Mouse (Mus musculus): ENCODE measurements around the gene Ralb.

Ralb gene

DNA sequence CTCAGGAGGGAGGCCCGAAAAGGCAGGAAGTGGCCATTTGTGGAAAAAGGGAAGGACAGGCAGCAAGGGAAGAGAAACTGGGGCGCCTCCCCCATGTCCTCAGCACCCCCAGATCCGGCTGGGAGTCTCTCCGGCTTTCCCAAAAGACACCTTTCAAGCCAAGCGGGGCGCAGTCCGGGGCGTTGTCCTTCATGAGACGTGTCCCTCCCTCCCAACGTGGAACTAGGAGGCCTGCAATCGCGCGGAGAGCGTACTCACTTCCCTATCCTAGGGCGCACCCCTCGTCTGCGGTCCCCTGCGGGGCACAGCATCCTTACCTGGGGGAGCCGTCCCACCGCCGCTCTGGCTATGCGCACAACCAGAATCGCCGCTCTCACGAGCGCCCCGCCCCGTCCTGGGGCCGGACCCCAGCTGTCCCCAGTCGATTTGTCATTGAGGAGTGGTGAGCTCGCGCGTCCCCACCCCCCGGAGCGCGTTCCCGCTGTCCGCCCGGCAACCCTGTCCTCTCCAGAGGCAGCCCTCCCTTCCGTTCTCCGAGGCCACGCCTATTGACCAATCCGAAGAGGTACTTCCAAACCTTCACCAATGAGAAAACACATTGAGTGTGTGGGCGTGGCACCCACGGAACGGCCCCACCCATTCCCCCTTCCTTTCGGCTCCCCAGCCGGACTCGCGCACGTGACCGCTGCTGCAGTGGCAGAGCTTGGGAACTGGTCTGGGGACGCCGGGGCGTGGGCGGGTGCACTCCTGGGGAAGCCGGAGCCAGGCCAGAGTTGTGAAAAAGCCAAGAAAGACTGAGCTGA lies at the start of gene Ralb:
Gene Ralb, minus strand, starts transcription at position 535 of the 803 bp plus-strand sequence.
- peak; percentile 97 for DNase-seq (ENCODE audit: low spot score)

DNA sequence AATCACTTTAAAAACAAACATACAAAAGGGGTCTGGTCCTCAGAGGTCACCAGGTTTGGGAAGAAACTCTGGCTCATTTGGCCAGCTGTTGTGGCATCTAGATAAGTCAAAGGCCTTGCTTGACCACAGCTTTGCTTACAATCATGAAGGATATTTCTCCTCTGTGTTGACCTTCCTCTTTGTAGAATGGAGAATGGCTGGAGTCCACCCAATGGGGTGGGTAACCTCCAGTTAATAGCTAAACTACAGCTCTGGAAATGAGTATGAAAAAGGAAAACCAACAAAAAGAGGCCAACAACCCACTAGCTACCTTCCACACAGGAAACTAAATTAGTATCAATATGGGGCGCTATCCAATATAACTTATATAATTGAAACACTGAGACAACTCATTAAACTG lies 47.1 kb upstream of the Ralb start:
- DNase-seq (ENCODE audit: low spot score) = no peak

DNA sequence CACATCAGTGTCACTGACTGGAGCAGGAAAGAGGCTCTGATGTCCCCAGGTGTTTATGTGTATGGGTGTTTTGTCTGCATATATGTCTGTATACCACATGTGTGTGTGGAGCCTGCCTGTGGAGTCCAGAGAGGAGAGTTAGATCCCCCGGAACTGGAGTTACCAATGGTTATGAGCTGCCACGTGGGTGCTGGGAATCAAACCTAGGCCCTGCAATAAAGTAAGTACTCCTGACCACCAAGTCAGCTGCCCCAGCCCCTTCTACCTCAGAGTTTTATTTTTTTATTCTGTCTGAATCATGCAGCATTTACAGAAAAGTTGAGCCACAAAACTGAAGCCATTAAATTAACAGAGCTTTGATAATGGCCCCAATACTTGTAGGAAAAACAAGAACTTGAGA lies 45.5 kb upstream of the Ralb start:
- no peak for DNase-seq (ENCODE audit: low spot score)

DNA sequence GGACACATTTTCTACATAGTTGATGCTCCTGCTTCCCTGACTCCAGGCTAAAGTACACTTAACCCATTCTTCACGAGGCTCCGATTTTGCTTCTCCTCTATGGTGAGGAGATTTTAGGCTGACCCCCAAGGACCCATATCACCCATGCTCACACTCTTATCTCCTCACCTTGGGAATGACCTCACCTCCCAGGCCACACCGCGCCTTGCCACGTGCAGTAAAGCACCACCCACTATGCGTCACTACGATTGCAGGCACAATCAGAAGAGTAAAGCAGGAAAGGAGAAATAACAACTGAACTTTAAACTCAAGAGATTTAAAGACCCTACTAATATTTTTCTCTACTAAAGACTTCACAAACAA lies 44.7 kb upstream of the Ralb start:
- DNase-seq (ENCODE audit: low spot score) = no peak

DNA sequence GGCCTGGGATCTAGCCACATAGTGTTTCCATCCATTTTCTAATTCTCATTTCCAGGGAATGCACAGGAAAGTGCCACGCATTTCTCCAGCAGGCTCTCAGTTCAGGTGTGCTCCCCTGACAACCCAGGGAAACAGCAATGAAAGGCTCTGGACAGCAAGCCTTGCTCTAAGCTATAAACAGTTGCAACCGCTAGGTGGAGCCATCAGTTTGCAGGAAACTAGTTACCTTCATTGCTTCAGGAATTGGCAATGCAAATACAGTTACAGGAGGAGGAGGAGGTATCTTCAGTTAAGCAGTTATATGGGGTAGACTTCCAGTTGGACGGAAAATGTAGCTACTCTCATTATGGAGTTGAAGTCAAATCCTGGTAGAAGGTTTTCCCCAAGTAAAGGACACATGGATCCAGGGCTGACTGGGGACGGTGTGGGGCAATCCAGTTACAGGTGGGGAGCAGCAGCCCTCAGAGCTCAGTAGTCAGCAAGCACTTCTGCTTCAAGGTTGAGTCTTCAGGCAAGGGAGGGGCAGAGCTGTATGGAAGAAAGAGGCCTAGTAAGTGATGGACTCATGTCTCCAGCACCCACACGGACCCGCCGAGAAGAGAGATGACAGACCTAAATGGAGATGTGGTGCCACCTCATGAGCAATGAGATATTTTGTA lies 44.2 kb upstream of the Ralb start:
- DNase-seq (ENCODE audit: low spot score) = no peak

DNA sequence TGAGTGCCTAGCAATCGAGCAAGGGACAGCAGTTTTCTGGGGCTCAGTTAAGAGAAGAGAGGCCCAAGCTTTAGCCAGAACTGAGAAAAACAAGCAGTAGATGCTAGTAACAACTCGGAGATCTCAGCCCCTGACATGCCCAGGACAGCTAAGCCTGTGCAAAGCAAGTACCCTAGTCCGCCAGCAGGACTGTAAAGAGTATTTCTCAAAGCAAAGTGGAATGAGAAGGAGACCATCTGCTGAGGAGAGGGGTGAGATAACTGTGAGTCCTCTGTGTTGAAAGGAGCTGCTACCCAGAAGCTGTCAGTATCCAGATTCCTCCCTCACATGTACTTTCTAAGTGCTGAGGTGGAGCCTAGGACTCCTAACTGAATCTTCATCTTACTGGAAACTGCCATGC lies 41.9 kb upstream of the Ralb start:
- DNase-seq (ENCODE audit: low spot score) = no peak

DNA sequence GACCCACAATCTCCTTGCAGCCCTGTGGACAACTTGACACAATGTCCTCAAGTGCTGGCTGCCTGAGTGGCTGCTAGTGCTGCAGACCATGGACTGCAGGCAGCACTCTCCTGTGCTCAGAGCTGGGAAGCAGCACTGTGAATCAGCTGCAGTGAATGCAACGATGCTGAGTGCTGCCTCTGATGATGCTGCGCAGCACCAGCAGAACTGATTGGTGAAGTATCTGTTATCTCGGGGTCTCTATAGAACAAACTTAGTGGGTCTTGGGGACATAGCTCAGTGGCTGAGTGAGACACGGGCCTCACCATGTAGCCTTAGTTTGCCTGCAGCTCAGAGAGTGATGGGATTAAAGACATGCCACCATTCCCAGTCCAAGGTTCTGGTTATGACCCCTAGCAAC lies 41.1 kb upstream of the Ralb start:
- DNase-seq (ENCODE audit: low spot score) = no peak

DNA sequence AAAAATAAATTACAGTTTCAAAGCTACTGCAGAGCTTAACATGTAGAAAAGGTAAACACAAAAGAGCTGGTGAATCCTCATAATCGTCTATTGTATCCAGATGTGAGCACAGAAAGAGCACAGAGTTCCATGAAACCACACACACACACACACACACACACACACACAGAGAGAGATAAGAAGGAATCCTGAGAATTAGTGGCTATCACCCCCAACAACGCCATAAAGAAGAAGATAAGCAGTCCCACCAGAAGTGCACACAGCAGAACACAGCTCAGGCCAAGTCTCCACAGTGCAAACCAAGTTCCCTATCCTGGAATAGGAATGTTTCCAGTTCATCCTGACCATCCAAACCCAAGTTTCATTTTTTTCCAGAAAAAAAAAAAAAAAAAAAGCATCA lies 40.6 kb upstream of the Ralb start:
- no peak for DNase-seq (ENCODE audit: low spot score)

DNA sequence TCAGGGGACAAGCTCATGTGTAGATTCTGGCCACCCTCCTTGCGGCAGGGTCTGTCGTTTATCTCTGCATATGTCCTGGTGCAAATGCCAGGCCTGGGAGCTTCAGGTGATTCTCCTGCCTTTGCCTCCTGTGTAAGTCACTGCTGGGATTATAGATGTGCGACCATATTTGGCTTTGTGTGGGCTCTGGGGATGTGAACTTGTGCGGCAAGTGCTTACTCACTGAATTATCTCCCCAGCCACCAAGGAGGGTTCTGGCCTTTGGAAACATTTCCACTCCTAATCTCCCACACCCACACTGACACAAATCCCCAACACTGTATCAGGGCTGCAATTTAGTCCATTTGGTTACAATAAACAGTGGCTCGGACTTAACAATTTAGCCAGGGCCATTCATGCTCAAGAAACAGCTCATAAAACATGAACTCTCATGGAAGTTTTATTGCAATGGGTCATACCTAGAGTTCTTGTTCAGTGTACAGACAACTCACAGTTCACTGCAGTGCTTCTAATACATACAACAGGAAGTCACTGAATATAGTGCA lies 40.1 kb upstream of the Ralb start:
- no peak for DNase-seq (ENCODE audit: low spot score)

DNA sequence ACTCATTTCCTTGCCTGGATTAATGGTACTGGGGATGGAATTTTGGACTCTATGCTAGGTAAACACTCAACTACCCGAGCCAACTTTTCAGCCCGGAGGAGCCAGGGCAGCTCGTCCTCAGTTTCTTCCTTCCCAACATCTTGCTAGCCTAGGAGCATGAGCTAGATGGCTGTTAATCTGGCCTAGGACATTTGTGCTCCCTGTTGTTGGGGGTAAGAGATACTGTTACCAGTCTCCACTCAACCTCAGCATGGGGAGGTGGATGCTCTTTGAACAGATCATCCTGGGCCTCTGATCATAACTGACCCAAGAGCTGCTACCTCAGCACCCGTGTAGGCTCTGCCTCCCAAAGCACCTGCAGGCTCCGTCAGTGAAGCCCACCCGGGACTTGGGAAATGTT lies 38.7 kb upstream of the Ralb start:
- DNase-seq (ENCODE audit: low spot score) = no peak

DNA sequence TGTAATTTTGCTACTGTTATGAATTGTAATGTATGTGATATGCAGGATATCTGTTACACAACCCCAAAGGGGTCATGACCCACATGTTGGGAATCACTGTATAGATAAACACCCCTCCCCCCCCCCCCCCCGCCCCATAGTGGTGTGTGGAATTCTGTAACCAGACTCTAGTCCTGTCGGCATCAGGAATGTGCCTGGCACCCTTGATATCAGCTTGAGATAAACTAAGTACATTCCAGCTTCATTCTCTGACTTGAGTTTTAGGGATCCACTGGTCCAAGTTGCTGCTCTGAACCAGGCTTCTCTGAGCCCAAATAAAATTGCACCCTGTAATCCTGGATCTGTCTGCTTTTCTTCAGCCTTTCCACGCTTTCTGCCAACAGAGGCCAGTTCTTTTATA lies 37.0 kb upstream of the Ralb start:
- DNase-seq (ENCODE audit: low spot score) = no peak

DNA sequence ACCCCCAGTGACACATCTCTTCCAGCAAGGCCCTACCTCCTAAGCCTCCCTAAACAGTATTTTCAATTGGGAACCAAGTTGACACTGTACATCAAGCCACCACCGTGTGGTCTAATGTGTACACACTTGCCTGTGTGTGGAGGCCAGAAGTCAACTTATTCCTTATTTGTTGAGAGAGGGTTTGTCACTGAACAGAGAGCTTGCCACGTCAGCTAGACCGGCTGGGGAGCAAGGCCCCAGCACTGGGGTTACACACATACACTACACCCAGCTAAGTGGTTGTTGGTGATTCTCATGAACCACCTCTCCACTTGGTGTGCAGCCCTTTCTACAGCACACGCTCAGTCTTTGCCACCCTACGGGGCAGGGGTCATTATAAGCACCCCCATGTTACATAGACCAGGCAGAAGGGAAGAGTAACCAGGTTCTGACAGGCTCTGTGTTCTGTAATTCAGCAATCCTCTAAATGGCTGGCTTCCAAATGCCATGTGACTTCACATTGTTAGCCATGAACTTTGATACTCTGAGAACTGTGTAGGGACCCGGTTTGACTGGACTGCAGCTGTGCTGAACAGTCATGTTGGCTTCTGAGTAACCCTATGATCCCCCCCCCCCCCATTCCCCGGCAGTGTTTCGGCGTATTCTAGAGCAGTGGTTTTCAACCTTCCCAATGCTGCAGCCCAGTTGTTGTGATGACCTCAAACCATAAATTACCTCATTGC lies 36.4 kb upstream of the Ralb start:
- DNase-seq (ENCODE audit: low spot score) = no peak

DNA sequence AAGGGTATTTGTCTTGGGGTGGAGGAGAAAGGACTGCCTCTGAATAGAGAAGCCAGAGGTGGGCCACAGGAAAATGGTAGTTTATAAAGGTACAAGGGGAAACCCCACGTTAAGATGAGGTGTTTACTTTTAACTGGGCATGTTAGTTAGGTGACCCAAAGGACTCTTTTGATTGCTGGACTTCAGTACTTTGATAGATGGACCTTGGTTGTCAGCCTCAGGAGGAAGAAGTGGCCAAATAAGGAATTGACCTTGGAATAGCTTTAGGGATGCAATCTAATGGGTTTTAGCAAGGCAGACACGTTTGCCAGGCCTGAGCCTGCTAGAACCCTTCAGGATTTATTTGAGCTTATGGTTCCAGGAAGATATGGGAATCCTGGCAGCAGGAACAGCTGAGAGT lies 34.7 kb upstream of the Ralb start:
- DNase-seq (ENCODE audit: low spot score) = no peak

DNA sequence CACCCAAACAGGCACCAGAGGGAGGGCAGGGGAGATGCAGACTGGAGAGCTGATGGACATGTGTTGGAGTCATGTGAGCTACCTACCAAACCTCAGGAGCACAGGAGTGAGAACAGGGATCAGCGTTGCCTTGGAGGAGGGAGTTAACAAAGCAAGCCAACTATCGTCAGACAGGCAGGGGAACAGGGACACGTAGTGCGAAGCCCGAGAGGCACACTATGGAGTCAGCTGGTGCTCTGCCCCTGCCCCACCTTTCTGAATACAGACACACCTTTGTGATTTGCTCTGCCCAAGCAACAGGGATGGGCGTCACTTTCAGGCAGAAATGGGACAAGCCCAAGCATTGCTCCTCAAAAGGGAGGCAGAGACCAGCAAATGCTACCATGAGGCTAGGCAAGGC lies 33.1 kb upstream of the Ralb start:
- DNase-seq (ENCODE audit: low spot score) = no peak

DNA sequence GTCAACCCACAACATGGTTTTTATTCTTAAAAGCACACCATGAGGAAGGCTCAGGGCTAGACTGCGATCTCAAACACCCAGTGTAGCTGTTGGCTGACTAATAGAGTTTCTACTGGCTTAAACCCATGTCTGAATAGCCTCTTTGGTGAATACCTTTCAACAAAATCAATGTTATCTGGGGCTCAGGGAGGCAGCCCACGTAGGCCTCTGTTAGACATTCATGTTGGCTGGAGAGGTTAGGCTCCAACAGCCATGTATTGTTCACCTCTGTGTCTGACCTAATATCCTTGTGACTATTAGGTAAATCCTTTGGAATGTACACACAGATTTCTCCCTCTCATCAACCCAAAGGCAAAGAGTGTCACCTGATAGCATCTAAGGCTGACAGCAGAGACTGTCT lies 31.5 kb upstream of the Ralb start:
- DNase-seq (ENCODE audit: low spot score) = no peak

DNA sequence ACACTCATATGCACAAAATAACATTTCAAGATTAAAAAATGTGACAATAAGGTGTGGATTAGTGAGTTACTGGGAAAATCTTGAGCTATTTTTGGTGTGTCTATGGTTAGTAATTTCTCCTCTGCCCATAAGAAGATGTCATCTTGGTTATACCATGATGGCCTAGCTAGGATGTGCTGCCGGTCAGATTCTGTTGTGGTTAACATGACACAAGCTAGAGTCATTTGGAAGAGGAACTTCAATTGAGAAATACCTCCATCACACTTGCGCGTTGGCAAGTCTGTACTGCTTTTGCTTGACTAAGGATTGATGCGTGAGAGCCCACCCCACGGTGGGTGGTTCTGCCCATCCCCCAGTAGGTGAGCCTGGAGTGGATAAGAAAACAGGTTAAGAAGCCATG lies 29.7 kb upstream of the Ralb start:
- no peak for DNase-seq (ENCODE audit: low spot score)

DNA sequence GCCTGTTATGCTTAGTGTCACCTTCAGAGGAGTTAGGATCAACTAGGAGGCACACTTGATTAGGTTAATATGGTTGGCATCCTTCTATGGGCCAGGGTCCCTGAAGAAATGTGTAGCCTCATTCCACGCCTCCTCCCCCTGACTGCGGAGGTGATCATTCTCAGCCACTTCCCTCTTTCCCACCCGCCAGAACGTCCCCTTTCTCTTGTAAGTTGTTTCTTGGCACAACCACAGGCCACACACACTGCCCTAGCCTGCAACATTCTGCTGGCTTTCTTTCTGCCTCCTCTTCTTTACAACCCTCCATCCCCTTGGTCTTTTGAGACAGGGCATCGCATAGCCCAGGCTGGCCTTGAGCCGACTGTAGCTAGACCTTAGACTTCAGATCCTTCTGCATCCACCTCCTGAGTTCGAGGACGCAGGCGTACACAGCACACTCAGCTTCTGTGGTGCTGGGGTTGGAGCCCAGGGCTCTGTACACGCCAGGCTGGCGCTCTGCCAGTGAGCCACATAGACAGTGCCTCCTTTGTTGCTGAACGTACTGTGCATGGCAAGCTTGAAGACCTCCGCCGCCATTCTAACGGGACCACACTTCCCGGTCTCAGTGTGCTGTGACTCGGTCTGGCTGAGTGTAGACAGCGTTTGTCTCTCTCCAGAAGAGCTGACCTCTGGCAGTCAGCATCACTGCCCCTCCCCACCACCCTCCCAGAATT lies 28.7 kb upstream of the Ralb start:
- no peak for DNase-seq (ENCODE audit: low spot score)

DNA sequence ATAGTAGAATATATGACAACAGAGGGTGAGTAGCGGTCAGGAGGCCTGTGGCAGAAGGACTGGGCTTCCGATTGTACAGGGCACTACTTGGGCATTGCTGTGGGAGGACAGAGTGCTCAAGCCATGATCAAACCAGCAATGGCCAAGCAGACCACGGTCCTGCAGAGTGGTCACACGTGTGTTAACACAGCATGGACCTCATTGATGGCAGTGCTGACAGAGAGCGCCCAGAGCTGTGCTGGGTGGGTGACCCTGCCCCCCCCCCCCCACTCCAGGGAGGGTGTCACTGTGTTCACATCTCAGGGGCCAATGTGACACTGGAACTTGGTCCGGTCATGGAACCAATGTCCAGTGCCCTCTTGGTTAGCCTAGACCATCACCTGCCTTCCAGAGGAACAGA lies 27.6 kb upstream of the Ralb start:
- no peak for DNase-seq (ENCODE audit: low spot score)

DNA sequence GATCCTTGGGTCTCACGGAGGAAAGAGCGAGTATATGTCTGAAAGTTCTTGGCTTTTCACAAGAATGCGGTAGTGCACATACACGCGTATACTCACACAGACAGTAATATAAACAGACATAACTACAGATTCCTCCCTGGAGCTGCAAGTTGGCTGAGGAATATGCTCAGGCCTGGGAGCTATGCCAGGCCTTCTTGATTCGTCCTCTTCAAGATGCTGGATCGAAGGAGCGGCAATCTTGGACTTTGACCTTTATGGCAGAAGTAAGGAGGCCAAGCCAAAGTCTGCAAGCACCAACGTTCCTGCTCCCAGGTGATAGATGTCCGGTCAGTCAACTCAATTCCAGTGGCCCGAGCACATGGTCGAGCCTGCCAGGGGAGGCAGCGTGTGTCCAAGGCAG lies 26.3 kb upstream of the Ralb start:
- DNase-seq (ENCODE audit: low spot score) = no peak

DNA sequence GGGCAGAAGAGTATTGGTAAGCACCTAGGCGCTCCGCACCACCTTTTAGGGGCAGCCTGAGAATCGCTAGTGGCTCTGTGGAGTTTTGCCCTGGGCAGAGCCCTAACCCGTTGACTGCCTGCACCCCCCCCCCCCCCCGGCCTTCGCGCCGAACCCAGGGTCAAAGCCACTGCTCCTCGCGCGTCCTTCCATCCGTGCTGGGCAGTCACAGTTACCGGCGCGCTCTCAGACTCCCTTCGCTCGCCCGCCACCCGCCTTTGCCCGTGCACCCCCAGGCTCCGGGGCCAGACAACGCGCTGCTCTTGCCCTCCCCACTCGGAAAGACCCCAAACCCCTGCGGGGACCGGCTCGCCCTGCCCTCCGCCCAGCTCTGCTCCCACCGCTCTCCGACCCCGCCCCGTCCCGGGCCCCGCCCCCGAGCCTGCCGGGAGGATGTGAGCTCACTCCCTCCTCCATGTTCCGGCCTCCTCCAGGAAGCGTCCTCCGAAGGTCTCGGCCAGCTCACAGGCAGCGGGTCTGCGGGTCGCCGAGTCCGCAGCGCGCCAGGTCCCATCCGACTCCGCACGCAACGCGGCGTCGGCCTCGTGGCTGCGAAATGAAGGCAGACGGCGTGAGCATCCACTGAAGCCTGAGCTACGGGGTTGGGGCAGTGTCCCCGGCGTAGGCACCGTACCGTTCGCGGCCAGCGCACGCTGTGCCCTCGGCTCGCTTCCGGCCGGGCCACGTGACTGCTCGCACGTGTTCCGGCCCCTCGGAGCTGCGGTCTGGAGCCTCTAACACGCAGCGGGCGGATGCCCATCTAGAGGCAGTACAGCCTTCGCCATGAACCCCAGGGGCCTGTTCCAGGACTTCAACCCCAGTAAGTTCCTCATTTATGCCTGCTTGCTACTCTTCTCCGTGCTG lies 21.3 kb upstream of the Ralb start, which contains the start of gene Tmem185b:
Gene Tmem185b, plus strand, starts transcription at position 472 of the 903 bp plus-strand sequence.
- peak; percentile 93 for DNase-seq (ENCODE audit: low spot score)

DNA sequence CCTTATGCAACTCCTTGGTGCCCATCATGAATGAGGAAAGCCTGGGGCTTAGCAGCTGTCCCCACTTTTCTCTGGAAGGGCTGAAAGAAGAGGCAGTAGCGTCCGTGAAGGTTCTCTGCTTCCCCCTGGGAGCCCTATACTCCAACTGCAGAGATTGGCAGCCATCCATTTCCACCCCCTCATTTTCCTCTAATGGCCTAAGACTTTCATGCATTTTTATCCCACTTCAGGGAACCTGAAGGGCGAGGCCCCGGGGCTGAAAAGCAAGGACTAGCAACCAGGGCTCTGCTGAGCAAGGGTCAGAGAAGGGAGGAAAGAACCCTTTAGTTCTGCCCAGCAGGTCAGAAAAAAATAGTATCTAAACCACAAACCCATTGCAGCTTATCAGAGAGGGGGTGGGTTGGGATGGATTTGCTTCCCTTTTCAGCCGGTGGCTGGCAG lies 20.4 kb upstream of the Ralb start:
- peak; percentile 43 for DNase-seq (ENCODE audit: low spot score)

Measured in testis, postnatal 14 days (tissue).